Mouse (Mus musculus) C2C12 (cell line): Measurements from ENCODE around the gene Gm17374. TPM values are rescaled to one million over a fixed set of nuclear protein-coding genes. Genes with fewer than 3 reads are reported as not detected.
"Not testable (repeated sequence)": the region's sequence is repeated elsewhere in the genome, so short reads cannot be mapped to it uniquely, and the experiment has no call there.

Source experiments
- H3K27me3 ChIP-seq: one replicate; pipeline ENCODE4 v1.6.1; 2011; ENCODE audit not compliant: control insufficient read depth, insufficient read depth, insufficient read length
- H3K36me3 ChIP-seq: one replicate; pipeline ENCODE4 v1.6.1; 2011; ENCODE audit not compliant: control insufficient read depth, insufficient read depth
- H3K4me3 ChIP-seq: one replicate; pipeline ENCODE4 v1.5.1; 2011; ENCODE audit warnings: mild to moderate bottlenecking, control low read depth; ENCODE audit not compliant: poor library complexity, insufficient read depth, severe bottlenecking
- H3K79me2 ChIP-seq: one replicate; pipeline ENCODE4 v1.6.1; 2011; ENCODE audit not compliant: control insufficient read depth, insufficient read depth
- H3K79me3 ChIP-seq: one replicate; pipeline ENCODE4 v1.6.1; 2011; ENCODE audit warnings: low read depth, control low read depth
- H3ac ChIP-seq: one replicate; pipeline ENCODE3; 2011; ENCODE audit warnings: low read depth; ENCODE audit not compliant: control insufficient read depth, insufficient read length
- CEBPB ChIP-seq: IDR thresholded peaks from one replicate; pipeline ENCODE4 v1.6.1; 2011; ENCODE audit warnings: low read depth, mild to moderate bottlenecking, control low read depth, moderate library complexity
- CTCF ChIP-seq: IDR thresholded peaks from one replicate; pipeline ENCODE4 v1.5.1; 2011; ENCODE audit not compliant: control insufficient read depth, insufficient read depth, insufficient read length
- FOSL1 ChIP-seq: IDR thresholded peaks from one replicate; pipeline ENCODE4 v1.8.0; 2011; ENCODE audit warnings: mild to moderate bottlenecking, low read length; ENCODE audit not compliant: poor library complexity, insufficient read depth, severe bottlenecking
- MAX ChIP-seq: IDR thresholded peaks from one replicate; pipeline ENCODE4 v1.6.1; 2011; ENCODE audit warnings: mild to moderate bottlenecking, control low read depth
- MYOD1 ChIP-seq: IDR thresholded peaks from one replicate; pipeline ENCODE4 v1.6.1; 2011; ENCODE audit warnings: low read depth; ENCODE audit not compliant: control insufficient read depth, insufficient read length
- MYOG ChIP-seq: IDR thresholded peaks from one replicate; pipeline ENCODE4 v1.6.1; 2011; ENCODE audit not compliant: control insufficient read depth, insufficient read length; ENCODE audit errors: extremely low read depth
- USF1 ChIP-seq: IDR thresholded peaks from one replicate; pipeline ENCODE4 v1.6.1; 2011; ENCODE audit warnings: low read depth, mild to moderate bottlenecking, control low read depth, moderate library complexity
- polyA plus RNA-seq: library from polyadenylated mRNA; unstranded; fragments of >200 nt; fragmentation: generic; extraction: Trizol; gene quantifications from one replicate; pipeline ENCODE4 v1.2.1, GENCODE M21; 2012; ENCODE audit warnings: missing spikeins

Gene Gm17374
- polyA plus RNA-seq, 1 experiment = not detected

- TF ChIP-seq CTCF (no peak), USF1 (no peak), MAX (no peak), MYOD1 (no peak), CEBPB (no peak), MYOG (no peak), FOSL1 (no peak)
- Histone ChIP-seq H3K36me3 (peaks cover 81% of the 10 kb centered on the region), H3ac (no peak overlapping the region), H3K27me3 (no peaks in the 10 kb centered on the region), H3K79me2 (peaks cover 12% of the 10 kb centered on the region), H3K79me3 (no peaks in the 10 kb centered on the region), H3K4me3 (no peak overlapping the region)
Measured at GRCm38 (mm10) chr2:140159186-140159730, 7.4 kb downstream of the Gm17374 start.

GRCm38 (mm10) chr2:140163351-140163854 lies 11.6 kb downstream of the Gm17374 start:
- Histone ChIP-seq H3K79me2 (peaks cover 52% of the 10 kb centered on the region), H3ac (no peak overlapping the region), H3K36me3 (peaks cover 84% of the 10 kb centered on the region), H3K79me3 (peaks cover 31% of the 10 kb centered on the region), H3K4me3 (no peak overlapping the region), H3K27me3 (no peaks in the 10 kb centered on the region)
- TF ChIP-seq MYOD1 = no peak
- no peak for TF ChIP-seq CEBPB
- no peak for TF ChIP-seq FOSL1
- no peak for TF ChIP-seq CTCF
- no peak for TF ChIP-seq USF1

- no peak overlapping the region for H3ac ChIP-seq
- no peak for TF ChIP-seq CEBPB
- no peak for TF ChIP-seq MYOG
- no peak for TF ChIP-seq MYOD1
- no peak for TF ChIP-seq USF1
- TF ChIP-seq MAX = no peak
- TF ChIP-seq FOSL1 = no peak
- TF ChIP-seq CTCF = no peak
- H3K36me3 ChIP-seq = peaks cover 46% of the 10 kb centered on the region
- peaks cover 58% of the 10 kb centered on the region for H3K79me3 ChIP-seq
- no peaks in the 10 kb centered on the region for H3K27me3 ChIP-seq
- peaks cover 86% of the 10 kb centered on the region for H3K79me2 ChIP-seq
- H3K4me3 ChIP-seq = peak overlapping the region; percentile 98
Measured at GRCm38 (mm10) chr2:140169057-140169456, 17.2 kb downstream of the Gm17374 start.

GRCm38 (mm10) chr2:140170127-140170802 lies 18.4 kb downstream of the Gm17374 start, which contains the start of the genes Esf1 and Ndufaf5:
Esf1 (minus strand) TSS chr2:140170564.
Ndufaf5 (plus strand) TSS chr2:140170649.
- TF ChIP-seq FOSL1 (no peak), USF1 (no peak), MAX (peak; percentile 91)
- Histone ChIP-seq H3K79me3 (peaks cover 53% of the 10 kb centered on the region), H3K36me3 (peaks cover 39% of the 10 kb centered on the region)

GRCm38 (mm10) chr2:140170803-140171553 lies 19.1 kb downstream of the Gm17374 start:
- Histone ChIP-seq H3ac (peak overlapping the region; percentile 75), H3K79me2 (peaks cover 68% of the 10 kb centered on the region), H3K79me3 (peaks cover 49% of the 10 kb centered on the region), H3K27me3 (no peaks in the 10 kb centered on the region), H3K4me3 (peak overlapping the region; percentile 98), H3K36me3 (peaks cover 32% of the 10 kb centered on the region)
- TF ChIP-seq CTCF (no peak), MYOG (no peak), USF1 (no peak), MAX (no peak), CEBPB (no peak), FOSL1 (no peak)

More at GRCm38 (mm10) chr2:140170127-140170802, 18.4 kb downstream of the Gm17374 start, which contains the start of the genes Esf1 and Ndufaf5:
- peak within 1 kb of the TSS; percentile 88 for H3ac ChIP-seq
- peaks cover 75% of the 10 kb centered on the region for H3K79me2 ChIP-seq
- no peaks in the 10 kb centered on the region for H3K27me3 ChIP-seq
- peak within 1 kb of the TSS; percentile 98 for H3K4me3 ChIP-seq

- H3ac ChIP-seq, H3K79me3 ChIP-seq, H3K27me3 ChIP-seq, H3K79me2 ChIP-seq, H3K4me3 ChIP-seq: not testable (repeated sequence)
- peaks cover 48% of the 10 kb centered on the region for H3K36me3 ChIP-seq
Measured at GRCm38 (mm10) chr2:140185685-140186210, 33.9 kb downstream of the Gm17374 start.
